Mouse (Mus musculus) bone marrow, adult 2 months (tissue): ENCODE measurements around the gene Cfap43. TPM values are rescaled to one million over a fixed set of nuclear protein-coding genes. Genes with fewer than 3 reads are reported as not detected.
A peak's percentile ranks its signal among the peaks of the same experiment; 100 is the strongest.

Experiments
- H3K27ac ChIP-seq: fragments of 200-500 bp; 2 replicates; pipeline ENCODE4 v1.5.1; 2012; ENCODE audit warnings: low read depth, mild to moderate bottlenecking, control low read depth, inconsistent platforms, low read length; ENCODE audit not compliant: control insufficient read depth, poor library complexity, insufficient read depth
- H3K4me1 ChIP-seq: fragments of 200-500 bp; 2 replicates; pipeline ENCODE4 v1.6.1; 2011; ENCODE audit warnings: low read length; ENCODE audit not compliant: control insufficient read depth, insufficient read depth
- H3K4me3 ChIP-seq: fragments of 200-500 bp; replicated peaks from 2 replicates; pipeline ENCODE3; 2011; ENCODE audit warnings: mild to moderate bottlenecking, low read depth, low read length, control low read depth; ENCODE audit not compliant: control insufficient read depth
- CTCF ChIP-seq: fragments of 200-500 bp; IDR thresholded peaks from 2 replicates; pipeline ENCODE4 v1.5.1; 2011; ENCODE audit warnings: low read length, control low read depth; ENCODE audit not compliant: control insufficient read depth, insufficient read depth
- POLR2A ChIP-seq: fragments of 200-500 bp; IDR thresholded peaks from 2 replicates; pipeline ENCODE4 v1.6.1; 2011; ENCODE audit warnings: low read depth, mild to moderate bottlenecking, control low read depth, low read length, borderline replicate concordance; ENCODE audit not compliant: control insufficient read depth
- WGBS: fragments of 180-500 bp; shearing (Covaris S2); methylation state at CpG from one replicate; pipeline ENCODE4 v1.1.7; 2018; 5-methylcytosine and 5-hydroxymethylcytosine counted together
- polyA plus RNA-seq: library from polyadenylated mRNA; stranded (reverse); fragments of >200 nt; gene quantifications from 2 replicates; pipeline ENCODE4 v1.2.4, GENCODE M21; 2011; ENCODE audit warnings: low replicate concordance; ENCODE audit not compliant: missing spikeins, insufficient read depth, insufficient read length

Cfap43 gene
- polyA plus RNA-seq, 1 experiment = not detected

DNA sequence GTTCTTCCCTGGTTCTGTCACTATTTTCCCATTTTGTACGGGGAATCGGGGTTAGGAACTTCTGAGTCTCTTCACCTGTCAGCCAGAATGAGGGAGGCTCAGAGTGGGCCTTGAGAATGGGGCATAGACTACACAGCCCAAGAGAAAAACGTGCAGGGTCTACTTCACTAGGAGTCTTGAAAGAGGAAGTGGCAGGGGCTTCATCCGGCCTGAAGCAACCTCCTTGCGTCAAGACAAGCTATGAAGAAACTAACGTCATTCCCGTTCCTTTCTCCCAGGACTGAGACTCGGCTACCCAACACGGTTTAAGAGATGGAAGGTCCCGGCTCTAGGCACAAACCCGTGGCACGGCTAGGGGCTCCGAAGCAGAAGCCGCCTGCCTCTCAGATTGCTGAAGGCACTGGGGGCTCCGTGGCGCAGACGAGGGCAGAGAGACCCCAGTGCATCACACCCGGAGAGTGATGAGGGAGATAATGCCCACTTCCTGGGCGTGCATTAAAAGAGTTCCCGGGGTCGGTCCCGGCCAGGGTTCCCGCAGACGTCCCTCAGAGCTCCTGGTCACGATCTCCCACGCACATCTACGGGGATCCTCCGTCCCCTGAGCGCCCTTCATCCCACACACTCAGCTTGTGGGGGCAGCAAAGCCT, 509 bp downstream of the Cfap43 start:
- peak overlapping the region; percentile 98 for H3K27ac ChIP-seq
- H3K4me3 ChIP-seq = peak overlapping the region; percentile 94
- TF ChIP-seq CTCF (no peak), POLR2A (no peak)
- under 1% methylated on average over 29 of the region's 29 CpGs for WGBS
- peaks cover 4% of the 10 kb centered on the region; the same call in 1 of the 2 replicates for H3K4me1 ChIP-seq

DNA sequence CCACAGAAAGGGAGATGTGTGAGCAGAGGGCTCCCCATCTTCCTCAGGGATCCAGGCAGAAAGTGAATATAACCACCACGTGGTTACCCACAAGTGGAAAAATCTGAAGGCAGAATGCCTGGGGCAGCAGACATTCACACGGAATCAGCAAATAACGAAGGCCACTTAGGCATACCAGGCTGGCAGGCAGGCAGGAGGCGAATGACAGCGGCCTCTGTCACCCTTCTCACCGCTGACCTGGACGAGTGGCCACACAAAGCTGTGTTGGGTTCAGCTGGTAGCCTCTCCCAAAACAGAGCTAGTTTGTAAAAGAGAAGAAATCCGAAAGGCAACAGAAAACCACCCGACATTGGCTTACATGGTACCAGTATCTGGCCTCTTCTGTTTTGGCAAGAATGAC, 1.1 kb downstream of the Cfap43 start:
- Histone ChIP-seq H3K4me3 (peak overlapping the region; percentile 94), H3K4me1 (peaks cover 4% of the 10 kb centered on the region; the same call in 1 of the 2 replicates), H3K27ac (peak overlapping the region; percentile 98)
- WGBS = 11% methylated on average over 9 of the region's 9 CpGs
- TF ChIP-seq CTCF (no peak), POLR2A (no peak)

DNA sequence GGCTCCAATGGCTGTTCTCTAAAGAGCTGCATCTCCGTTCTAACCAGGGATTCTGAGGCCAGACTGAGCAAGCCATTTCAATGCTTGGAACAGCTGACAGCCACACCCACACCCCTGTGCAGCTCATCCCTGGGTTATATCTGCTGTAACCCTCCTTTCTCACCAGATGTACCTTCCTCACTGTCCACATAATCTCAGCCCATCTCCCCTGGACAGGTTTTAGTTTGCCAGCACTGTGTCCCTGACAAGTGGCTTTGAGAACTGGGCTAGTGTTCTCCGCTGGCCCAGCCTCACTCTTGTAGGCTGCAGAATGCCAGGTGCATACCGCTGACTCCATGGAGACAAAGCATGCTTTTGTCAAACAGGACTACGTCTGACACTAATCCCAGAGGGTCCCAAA, 1.7 kb downstream of the Cfap43 start:
- Histone ChIP-seq H3K27ac (peak overlapping the region; percentile 39; the same call in 1 of the 2 replicates), H3K4me3 (peak overlapping the region; percentile 94), H3K4me1 (peaks cover 4% of the 10 kb centered on the region; the same call in 1 of the 2 replicates)
- TF ChIP-seq POLR2A (no peak), CTCF (no peak)
- 54% methylated on average over 4 of the region's 4 CpGs for WGBS

GRCm38 (mm10) chr19:47915251-47915650, 3.8 kb downstream of the Cfap43 start:
- Histone ChIP-seq H3K27ac (peak overlapping the region; percentile 44; the same call in 1 of the 2 replicates), H3K4me3 (peak overlapping the region; percentile 38), H3K4me1 (peaks cover 10% of the 10 kb centered on the region)
- TF ChIP-seq CTCF (no peak), POLR2A (no peak)
- WGBS = 52% methylated on average over 4 of the region's 4 CpGs

GRCm38 (mm10) chr19:47914191-47914590, 4.9 kb downstream of the Cfap43 start:
- no peak for TF ChIP-seq POLR2A
- TF ChIP-seq CTCF = no peak
- Histone ChIP-seq H3K4me3 (no peak overlapping the region), H3K27ac (no peak overlapping the region), H3K4me1 (peaks cover 10% of the 10 kb centered on the region)
- 84% methylated on average over 4 of the region's 4 CpGs for WGBS

GRCm38 (mm10) chr19:47913344-47913743, 5.7 kb downstream of the Cfap43 start:
- Histone ChIP-seq H3K4me3 (no peak overlapping the region), H3K4me1 (peaks cover 15% of the 10 kb centered on the region), H3K27ac (no peak overlapping the region)
- 84% methylated on average over 7 of the region's 7 CpGs for WGBS
- TF ChIP-seq CTCF (no peak), POLR2A (no peak)

DNA sequence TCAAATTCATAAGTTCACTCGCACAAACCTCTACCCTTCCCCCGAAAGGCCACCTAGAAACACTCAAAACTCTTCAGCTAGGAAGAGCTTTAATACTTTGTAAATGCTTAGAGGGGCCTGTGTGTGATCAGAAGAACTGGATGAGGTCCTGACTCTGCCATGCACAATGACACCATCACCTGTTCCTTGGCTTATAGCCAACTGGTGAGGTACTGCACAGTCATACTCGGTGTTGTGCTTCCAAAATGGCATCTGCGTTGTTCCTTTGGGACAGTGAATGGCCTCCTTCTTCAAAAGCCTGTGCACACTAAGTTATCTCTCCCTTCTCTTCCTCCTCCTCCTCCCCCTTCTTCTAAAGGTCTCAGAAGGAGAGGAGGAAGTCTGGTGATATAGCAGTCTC, 8.3 kb downstream of the Cfap43 start:
- Histone ChIP-seq H3K4me3 (no peak overlapping the region), H3K4me1 (peaks cover 17% of the 10 kb centered on the region), H3K27ac (peak overlapping the region; percentile 91)
- no peak for TF ChIP-seq POLR2A
- TF ChIP-seq CTCF = no peak
- WGBS = 60% methylated on average over 4 of the region's 4 CpGs

- peak overlapping the region; percentile 54 for H3K4me3 ChIP-seq
- H3K4me1 ChIP-seq = peaks cover 20% of the 10 kb centered on the region
- no peak for TF ChIP-seq POLR2A
- TF ChIP-seq CTCF = no peak
- H3K27ac ChIP-seq = peak overlapping the region; percentile 91
- WGBS = 5% methylated on average over 4 of the region's 4 CpGs
Measured at GRCm38 (mm10) chr19:47910117-47910618, 8.9 kb downstream of the Cfap43 start.
